Mouse (Mus musculus): ENCODE results near the gene Olfr1240.

The Olfr1240 gene

DNA sequence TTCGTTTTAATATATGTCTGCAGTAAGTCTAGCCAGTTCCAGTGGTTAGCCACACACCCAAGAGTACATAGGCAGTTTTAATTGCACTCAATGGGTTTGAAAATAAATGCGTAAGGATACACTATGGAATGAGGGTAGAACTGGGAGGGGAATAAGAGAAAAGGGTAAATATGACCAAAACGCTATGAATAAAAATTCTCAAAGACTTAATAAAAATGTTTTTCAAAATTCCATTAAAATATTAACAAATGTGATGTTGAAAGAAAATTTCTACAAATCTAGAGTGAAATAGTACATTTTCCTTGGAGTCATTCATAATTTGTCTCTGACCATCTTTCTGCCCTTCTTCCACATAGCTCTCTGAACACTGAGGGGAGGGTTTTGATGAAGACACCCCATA, at the start of gene Olfr1240:
Gene Olfr1240, minus strand, starts transcription at position 101 of the 400 bp plus-strand sequence.
- DNase-seq: no peak

- no peak for DNase-seq
Measured at GRCm38 (mm10) chr2:89487026-89487425, 44.2 kb upstream of the Olfr1240 start, which contains the start of gene Olfr1241. TSS of gene Olfr1241 (minus strand) at chr2:89487126.

GRCm38 (mm10) chr2:89420307-89420706, 22.5 kb downstream of the Olfr1240 start, which contains the start of gene Olfr1239:
TSS of gene Olfr1239 (minus strand) at chr2:89420407.
- no peak for DNase-seq

GRCm38 (mm10) chr2:89414557-89414956, 28.2 kb downstream of the Olfr1240 start:
- no peak for DNase-seq

- no peak for DNase-seq
Measured at GRCm38 (mm10) chr2:89409576-89409975, 33.2 kb downstream of the Olfr1240 start, which contains the start of gene Olfr1238. TSS of gene Olfr1238 (minus strand) at chr2:89409676.

- DNase-seq: no peak
Measured at GRCm38 (mm10) chr2:89400882-89401281, 41.9 kb downstream of the Olfr1240 start.

Data from kidney, adult 8-10 months (tissue).